Mouse (Mus musculus) duodenum, adult 2 months (tissue): ENCODE results near the gene Slc26a6. TPM values are rescaled to one million over a fixed set of nuclear protein-coding genes. Genes with fewer than 3 reads are reported as not detected.

Experiments used
- polyA plus RNA-seq: library from polyadenylated mRNA; depleted of rRNA; stranded (reverse); fragments of >200 nt; gene quantifications from 2 replicates; pipeline ENCODE4 v1.2.3, GENCODE M21; 2012; ENCODE audit warnings: low replicate concordance; rRNA removed

The Slc26a6 gene
- 1,179 and 1,461 TPM in 2 replicates for polyA plus RNA-seq

DNA sequence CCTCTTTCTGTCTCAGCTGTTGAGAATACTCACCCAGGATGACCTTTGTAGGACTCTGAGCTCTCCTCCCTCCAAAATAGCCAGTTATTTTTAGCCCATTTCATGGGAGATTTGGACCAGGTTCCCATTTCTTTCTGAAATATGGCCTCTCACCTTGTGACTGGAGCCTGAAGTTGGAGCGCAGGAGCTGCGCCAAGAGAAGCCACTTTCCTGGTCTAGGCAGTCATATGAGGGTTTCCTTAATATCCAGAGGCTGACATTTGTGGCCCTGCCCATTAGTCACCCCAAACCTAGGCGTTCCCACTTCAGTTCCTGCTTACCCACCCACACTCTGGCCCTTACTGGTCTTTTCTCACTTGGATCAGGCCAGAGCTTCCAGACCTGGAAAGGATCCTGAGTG is at the start of gene Slc26a6:
Gene Slc26a6 (plus strand): TSS at position 308 of the 400 bp plus-strand sequence.

DNA sequence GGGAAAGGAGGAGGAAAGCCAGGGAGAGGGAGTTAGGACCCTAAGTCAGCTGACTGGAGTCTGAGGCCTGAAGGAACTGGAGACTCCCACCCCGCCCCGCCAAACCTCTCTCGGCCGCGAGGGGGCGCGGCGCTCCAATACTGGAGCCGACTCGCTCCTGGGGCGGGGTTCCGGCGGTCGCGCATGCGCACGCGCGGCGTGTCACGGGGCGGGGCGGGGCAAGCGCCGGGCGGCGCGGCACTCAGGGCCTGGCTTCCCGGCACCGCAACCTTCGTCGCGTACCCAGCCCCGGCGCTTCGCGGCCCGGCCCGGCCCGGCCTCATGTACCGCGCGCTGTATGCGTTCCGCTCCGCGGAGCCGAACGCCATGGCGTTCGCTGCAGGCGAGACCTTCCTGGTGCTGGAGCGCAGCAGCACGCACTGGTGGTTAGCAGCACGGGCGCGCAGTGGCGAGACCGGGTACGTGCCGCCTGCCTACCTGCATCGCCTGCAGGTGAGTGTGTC is 44.9 kb upstream of the Slc26a6 start, which contains the start of gene Nckipsd:
Gene Nckipsd (plus strand): TSS at position 206 of the 503 bp plus-strand sequence.

DNA sequence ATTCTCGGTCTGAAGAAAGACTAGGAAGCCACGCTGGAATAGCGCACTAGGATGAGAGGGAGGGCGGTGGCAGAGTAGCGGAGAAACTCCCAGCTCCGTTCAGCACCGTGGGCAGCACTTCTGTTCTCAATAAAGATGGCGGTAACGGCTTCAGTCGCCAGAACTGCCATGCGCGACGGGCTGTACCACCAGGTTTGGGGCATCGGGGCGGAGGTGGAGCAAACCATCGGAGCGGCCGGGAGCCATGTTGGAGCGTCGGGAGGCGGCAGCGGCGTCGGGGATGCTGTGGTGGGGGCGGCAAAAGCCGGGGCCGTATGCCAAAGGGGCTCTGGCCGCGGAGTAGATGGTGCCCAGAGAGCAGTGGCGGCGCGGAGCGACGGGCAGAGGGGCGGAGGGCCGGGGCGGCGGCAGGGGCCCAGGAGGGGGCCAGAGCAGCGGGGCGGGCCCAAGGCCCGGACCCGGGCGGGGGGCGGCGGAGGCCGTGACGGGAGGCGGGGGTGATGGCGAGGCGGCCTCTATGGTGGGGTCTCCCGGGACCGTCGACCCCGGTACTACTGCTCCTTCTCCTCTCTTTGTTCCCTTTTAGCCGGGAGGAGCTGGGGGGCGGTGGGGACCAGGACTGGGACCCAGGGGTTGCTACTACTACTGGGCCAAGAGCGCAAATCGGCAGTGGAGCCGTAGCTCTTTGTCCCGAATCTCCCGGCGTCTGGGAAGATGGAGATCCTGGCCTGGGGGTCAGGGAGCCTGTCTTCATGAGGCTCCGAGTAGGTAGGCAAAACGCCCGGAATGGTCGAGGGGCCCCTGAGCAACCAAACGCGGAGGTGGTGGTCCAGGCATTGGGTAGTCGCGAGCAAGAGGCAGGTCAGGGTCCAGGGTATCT is 27.0 kb upstream of the Slc26a6 start, which contains the start of gene Celsr3:
Gene Celsr3 (plus strand): TSS at position 501 of the 880 bp plus-strand sequence.

DNA sequence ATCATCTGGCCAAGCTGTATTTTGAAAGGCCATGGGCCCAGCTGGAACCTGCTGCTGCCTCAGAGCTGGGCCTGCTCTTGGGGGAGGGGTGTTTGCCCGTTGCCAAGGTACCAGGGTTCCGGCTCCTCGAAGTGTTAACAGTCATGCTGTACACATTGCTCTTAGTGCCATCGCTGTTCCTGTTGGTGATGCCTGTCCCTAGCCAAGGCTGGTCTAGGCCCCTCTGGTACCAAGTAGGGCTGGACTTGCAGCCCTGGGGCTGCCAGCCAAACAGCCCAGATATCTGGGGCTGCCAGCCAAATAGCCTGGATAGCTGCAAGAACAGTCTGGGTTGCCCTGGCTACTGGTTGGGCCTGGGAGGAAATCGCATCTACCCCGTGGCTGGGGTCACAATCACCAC is 61.4 kb downstream of the Slc26a6 start, which contains the start of gene Tmem89:
Gene Tmem89 (plus strand): TSS at position 129 of the 400 bp plus-strand sequence.

DNA sequence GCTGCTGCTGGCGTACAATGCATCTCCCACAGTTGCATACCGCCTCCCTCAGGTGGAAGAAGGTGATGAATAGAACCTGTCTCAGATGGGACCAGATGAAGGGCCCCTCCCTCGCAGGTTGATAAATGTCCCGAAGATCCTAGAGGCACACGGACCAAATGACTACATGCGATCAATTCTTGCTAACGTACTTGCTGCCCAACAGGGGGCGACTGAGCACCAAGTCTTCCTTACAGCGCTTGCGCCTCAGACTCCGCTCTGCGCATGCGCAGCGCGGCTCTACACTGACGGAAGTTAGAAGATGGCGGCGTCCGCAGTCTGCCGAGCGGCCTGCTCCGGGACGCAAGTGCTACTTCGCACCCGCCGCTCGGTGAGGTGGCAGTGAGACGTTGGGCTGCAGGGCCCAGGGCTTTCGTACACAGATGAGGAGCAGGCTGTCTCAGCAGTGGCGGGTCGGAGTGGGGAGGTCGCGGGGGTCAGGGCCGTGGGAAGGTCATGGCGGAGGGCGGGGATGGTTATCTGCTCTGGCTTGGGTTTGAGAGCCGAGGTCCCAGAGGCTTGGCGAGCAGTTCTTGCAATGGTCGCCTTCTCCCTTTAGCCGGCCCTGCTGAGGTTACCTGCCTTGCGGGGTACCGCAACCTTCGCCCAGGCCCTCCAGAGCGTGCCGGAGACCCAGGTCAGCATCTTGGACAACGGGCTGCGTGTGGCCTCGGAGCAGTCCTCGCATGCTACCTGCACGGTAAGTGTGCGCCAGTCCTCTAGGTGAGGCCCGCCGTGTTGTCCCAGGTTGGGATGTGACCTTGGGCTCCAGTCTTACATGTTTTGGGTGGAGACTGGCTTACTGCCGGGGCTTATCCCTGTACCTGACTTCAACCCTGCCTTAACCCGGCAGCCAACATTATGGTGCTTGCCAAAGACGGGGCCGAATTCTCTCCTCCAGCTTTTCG is 83.6 kb downstream of the Slc26a6 start, which contains the start of gene Uqcrc1:
Gene Uqcrc1 (plus strand): TSS at position 216 of the 947 bp plus-strand sequence.

DNA sequence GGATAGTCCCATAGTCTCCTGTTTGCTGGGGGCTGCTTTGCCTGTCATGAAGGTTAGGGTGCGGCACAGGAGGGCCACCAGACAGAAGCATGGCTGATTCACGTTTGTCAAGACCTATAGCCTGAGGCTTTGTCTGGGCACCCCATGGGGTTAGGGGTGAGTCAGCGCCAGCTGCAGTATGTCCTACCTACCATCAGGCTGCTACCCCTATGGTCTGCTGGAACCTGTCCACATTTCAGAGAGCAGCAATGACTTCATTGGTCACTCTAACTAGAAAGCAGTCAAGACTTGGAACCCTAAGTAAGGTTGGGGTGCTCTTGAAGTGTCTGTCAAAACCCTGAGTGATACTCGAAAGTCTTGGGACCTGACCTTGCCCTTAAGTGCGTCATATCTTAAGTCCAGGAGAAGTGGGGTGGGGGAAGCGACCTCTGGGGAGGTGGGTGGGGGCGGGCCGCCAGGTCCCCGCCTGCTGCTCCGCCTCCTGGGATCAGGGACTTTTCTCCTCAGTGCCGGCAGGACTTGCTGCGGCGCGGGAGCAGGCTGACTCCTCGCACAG is 100.1 kb downstream of the Slc26a6 start, which contains the start of gene Col7a1:
Gene Col7a1 (plus strand): TSS at position 506 of the 556 bp plus-strand sequence.

Other genes starting within 250 kb of the Slc26a6 start
- gene Arih2, start 203.9 kb upstream of the Slc26a6 start, polyA plus RNA-seq: 15.4 and 19.7 TPM in 2 replicates
- gene Slc25a20, start 191.2 kb upstream of the Slc26a6 start, polyA plus RNA-seq: 31.1 and 35.7 TPM in 2 replicates
- 31.0 and 32.2 TPM in 2 replicates for gene Prkar2a, start 164.0 kb upstream of the Slc26a6 start, polyA plus RNA-seq
- 59.7 and 73.1 TPM in 2 replicates for gene Ip6k2, start 69.5 kb upstream of the Slc26a6 start, polyA plus RNA-seq
- 13.1 and 18.2 TPM in 2 replicates for gene Nckipsd, start 44.9 kb upstream of the Slc26a6 start, polyA plus RNA-seq
- gene Celsr3, start 27.0 kb upstream of the Slc26a6 start, polyA plus RNA-seq: 0.44 and 0.84 TPM in 2 replicates
- 27.6 and 44.1 TPM in 2 replicates for gene Tmem89, start 61.3 kb downstream of the Slc26a6 start, polyA plus RNA-seq
- gene Uqcrc1, start 83.3 kb downstream of the Slc26a6 start, polyA plus RNA-seq: 1,151 and 1,437 TPM in 2 replicates
- gene Col7a1, start 100.3 kb downstream of the Slc26a6 start, polyA plus RNA-seq: 3.1 and 9.2 TPM in 2 replicates
- 0.12 and 0.27 TPM in 2 replicates for gene Ucn2, start 132.7 kb downstream of the Slc26a6 start, polyA plus RNA-seq
- gene Pfkfb4, start 138.5 kb downstream of the Slc26a6 start, polyA plus RNA-seq: 67.1 and 86.6 TPM in 2 replicates
- 453 and 610 TPM in 2 replicates for gene Shisa5, start 185.3 kb downstream of the Slc26a6 start, polyA plus RNA-seq
- 53.3 and 130 TPM in 2 replicates for gene Trex1, start 206.5 kb downstream of the Slc26a6 start, polyA plus RNA-seq
- 7.5 and 10.3 TPM in 2 replicates for gene Atrip, start 220.8 kb downstream of the Slc26a6 start, polyA plus RNA-seq
- 9.5 and 12.0 TPM in 2 replicates for gene Ccdc51, start 229.2 kb downstream of the Slc26a6 start, polyA plus RNA-seq
- gene Tma7, start 229.3 kb downstream of the Slc26a6 start, polyA plus RNA-seq: 10.0 and 11.7 TPM in 2 replicates
- 1.4 and 5.1 TPM in 2 replicates for gene Plxnb1, start 242.1 kb downstream of the Slc26a6 start, polyA plus RNA-seq